Mouse (Mus musculus) embryonic facial prominence, embryonic 11.5 days (tissue): ENCODE measurements at regions not wholly inside any gene's neighbourhood (a gene's known extent, or its start where the extent isn't known, plus 50 kb on each side); places are given as distances from the start of the nearest gene placed in this dataset.

Experiments
- ATAC-seq: fragments of 200-750 bp; cut with Nextera tagmentation; replicated peaks from 2 replicates; pipeline ENCODE4 v1.8.0; 2017; ENCODE audit warnings: low read depth; ENCODE audit not compliant: insufficient number of reproducible peaks, low FRiP score, low TSS enrichment
- DNase-seq: peaks from one replicate; pipeline ENCODE4 v3.0.0-alpha.2; 2015; ENCODE audit warnings: low spot score
- H3K27ac ChIP-seq: fragments of 300-500 bp; sonication (generic); replicated peaks from 2 replicates; pipeline ENCODE4 v1.5.1; 2014; ENCODE audit warnings: mild to moderate bottlenecking, low read depth, low read length, control low read depth
- H3K27me3 ChIP-seq: fragments of 300-500 bp; sonication (generic); 2 replicates; pipeline ENCODE4 v1.6.1; 2014; ENCODE audit warnings: mild to moderate bottlenecking, low read length, moderate library complexity, mixed read lengths; ENCODE audit not compliant: control insufficient read depth, insufficient read depth
- H3K36me3 ChIP-seq: fragments of 300-500 bp; sonication (generic); replicated peaks from 2 replicates; pipeline ENCODE4 v1.6.1; 2014; ENCODE audit warnings: low read depth, mild to moderate bottlenecking, low read length, moderate library complexity, mixed read lengths; ENCODE audit not compliant: control insufficient read depth, insufficient read depth
- H3K4me1 ChIP-seq: fragments of 300-500 bp; sonication (generic); 2 replicates; pipeline ENCODE4 v1.6.1; 2014; ENCODE audit warnings: low read length, mixed read lengths; ENCODE audit not compliant: control insufficient read depth, insufficient read depth
- H3K4me2 ChIP-seq: fragments of 300-500 bp; sonication (generic); 2 replicates; pipeline ENCODE4 v1.6.1; 2014; ENCODE audit warnings: low read depth, mild to moderate bottlenecking, control low read depth, low read length, moderate library complexity
- H3K4me3 ChIP-seq: fragments of 300-500 bp; sonication (generic); 2 replicates; pipeline ENCODE4 v1.5.1; 2014; ENCODE audit warnings: low read depth, low read length, control low read depth
- H3K9ac ChIP-seq: fragments of 300-500 bp; sonication (generic); replicated peaks from 2 replicates; pipeline ENCODE4 v1.6.1; 2014; ENCODE audit warnings: mild to moderate bottlenecking, control low read depth, low read length
- H3K9me3 ChIP-seq: fragments of 300-500 bp; sonication (generic); replicated peaks from 2 replicates; pipeline ENCODE4 v1.6.1; 2016; ENCODE audit warnings: mild to moderate bottlenecking, low read length, inconsistent platforms, mixed read lengths; ENCODE audit not compliant: control insufficient read depth
- WGBS: fragments of 180-500 bp; shearing (Covaris S2); extraction: QIAGEN DNeasy Blood & Tissue Kit; methylation state at CpG from one replicate; pipeline ENCODE4 v1.1.7; 2014; 5-methylcytosine and 5-hydroxymethylcytosine counted together

DNA sequence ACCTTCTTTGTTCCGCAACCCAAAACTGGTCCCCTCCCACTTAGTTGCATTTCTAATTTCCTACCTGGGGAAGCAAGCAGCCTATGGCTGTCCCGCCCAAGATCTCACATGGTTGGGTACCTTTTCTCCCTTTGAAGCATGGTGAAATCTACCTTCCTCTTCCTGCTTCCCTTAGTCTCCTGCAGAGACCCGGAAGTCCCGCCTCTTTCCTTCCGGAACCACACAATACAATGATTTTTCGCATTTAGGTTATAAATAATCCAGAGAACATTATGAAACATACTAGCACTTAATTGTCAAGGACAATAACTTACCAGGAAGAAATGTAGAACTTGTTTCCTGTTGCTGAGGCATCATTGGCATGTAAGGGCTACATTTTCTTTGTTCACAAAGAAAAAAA is 58.8 kb downstream of the 1700009N14Rik start:
- H3K9me3 ChIP-seq: no peaks in the 10 kb centered on the region
- no peaks in the 10 kb centered on the region for H3K27me3 ChIP-seq
- WGBS: 93% methylated on average over 6 of the region's 6 CpGs
- H3K9ac ChIP-seq: no peak overlapping the region
- H3K4me1 ChIP-seq: no peaks in the 10 kb centered on the region
- ATAC-seq (no peak), DNase-seq (no peak)
- no peak overlapping the region for H3K4me3 ChIP-seq
- H3K27ac ChIP-seq: no peak overlapping the region
- no peaks in the 10 kb centered on the region for H3K36me3 ChIP-seq
- H3K4me2 ChIP-seq: no peak overlapping the region

DNA sequence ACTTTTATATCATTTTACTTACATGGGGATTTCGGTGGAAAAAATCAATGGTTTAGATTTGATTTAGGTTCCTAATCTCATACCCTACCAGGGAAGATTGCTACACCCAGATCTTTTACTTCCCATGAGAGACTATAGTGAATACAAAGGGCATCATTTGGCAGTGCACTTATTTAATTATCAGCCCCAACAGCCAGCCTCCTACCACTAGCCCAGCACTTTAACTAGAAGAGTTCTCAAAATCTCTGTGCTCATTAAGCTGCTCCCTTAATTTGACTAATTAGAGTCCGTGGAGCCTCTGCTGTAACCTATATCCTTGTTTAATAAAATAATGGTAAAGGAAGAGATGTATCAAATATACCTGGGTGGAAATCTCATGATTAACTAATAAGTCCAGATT is 77.4 kb downstream of the 1700009N14Rik start:
- no peaks in the 10 kb centered on the region for H3K9me3 ChIP-seq
- no peak overlapping the region for H3K9ac ChIP-seq
- no peaks in the 10 kb centered on the region for H3K36me3 ChIP-seq
- H3K27me3 ChIP-seq: no peaks in the 10 kb centered on the region
- H3K27ac ChIP-seq: no peak overlapping the region
- H3K4me2 ChIP-seq: no peak overlapping the region
- 62% methylated on average over 2 of the region's 2 CpGs for WGBS
- H3K4me3 ChIP-seq: no peak overlapping the region
- ATAC-seq (no peak), DNase-seq (no peak)
- H3K4me1 ChIP-seq: no peaks in the 10 kb centered on the region

DNA sequence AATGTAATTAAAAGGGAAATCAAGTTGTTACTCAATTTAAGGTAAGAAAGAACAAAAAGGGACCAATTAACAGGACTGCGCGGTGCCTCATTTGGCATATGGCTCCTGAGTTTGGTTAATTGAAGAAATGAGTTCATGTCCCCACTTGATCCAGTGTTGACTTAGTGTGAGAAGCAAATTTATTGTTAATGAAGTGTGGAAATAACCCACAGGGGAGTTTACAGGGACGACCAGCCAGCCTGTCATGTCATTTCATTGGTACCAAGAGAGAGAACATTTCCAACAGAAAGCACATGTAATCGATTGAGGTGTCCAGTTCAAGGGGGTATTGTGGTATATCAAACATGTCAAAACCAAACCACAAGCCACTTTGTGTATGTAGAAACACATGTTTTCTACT is 78.6 kb downstream of the 1700009N14Rik start:
- Histone ChIP-seq H3K4me3 (no peak overlapping the region), H3K36me3 (no peaks in the 10 kb centered on the region), H3K9me3 (no peaks in the 10 kb centered on the region), H3K4me2 (no peak overlapping the region), H3K4me1 (no peaks in the 10 kb centered on the region), H3K27ac (no peak overlapping the region), H3K27me3 (no peaks in the 10 kb centered on the region), H3K9ac (no peak overlapping the region)
- WGBS: 72% methylated on average over 4 of the region's 4 CpGs
- ATAC-seq (no peak), DNase-seq (no peak)

DNA sequence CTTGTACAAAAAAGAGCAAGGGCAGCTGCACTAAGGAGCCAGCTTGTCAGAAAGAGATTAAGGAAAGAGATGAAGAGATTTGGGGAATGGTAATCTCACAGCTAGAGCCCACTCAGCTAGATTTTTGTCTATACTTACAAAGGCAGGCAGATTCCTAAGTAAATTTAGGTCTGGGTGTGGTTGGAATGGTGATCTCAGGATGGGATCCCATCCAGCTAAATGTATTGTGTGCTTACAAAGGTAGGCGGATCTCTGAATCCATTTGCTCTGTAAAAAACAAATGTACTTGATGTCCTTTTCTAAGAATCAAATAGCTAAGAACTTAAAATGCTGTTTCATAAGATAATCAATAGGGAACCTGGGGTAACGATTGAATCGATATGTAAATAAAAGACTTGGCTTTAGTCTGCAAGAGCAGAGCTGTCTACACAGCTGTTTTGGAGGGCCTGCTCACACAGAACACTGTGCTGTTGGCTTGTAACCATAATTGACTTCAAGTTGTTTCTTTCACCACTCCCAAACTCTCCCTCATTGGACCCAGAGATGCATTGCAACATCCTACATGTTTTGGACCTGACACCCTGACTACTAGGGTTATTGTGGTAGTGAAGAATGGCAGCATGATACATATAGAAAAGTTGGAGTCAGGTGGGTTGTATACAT is 106.1 kb downstream of the 1700009N14Rik start:
- Histone ChIP-seq H3K4me1 (no peaks in the 10 kb centered on the region), H3K4me3 (no peak overlapping the region), H3K36me3 (no peaks in the 10 kb centered on the region), H3K9ac (no peak overlapping the region), H3K27ac (no peak overlapping the region), H3K9me3 (no peaks in the 10 kb centered on the region), H3K4me2 (no peak overlapping the region), H3K27me3 (no peaks in the 10 kb centered on the region)
- no peak for DNase-seq
- no peak for ATAC-seq
- 88% methylated on average over 3 of the region's 3 CpGs for WGBS

DNA sequence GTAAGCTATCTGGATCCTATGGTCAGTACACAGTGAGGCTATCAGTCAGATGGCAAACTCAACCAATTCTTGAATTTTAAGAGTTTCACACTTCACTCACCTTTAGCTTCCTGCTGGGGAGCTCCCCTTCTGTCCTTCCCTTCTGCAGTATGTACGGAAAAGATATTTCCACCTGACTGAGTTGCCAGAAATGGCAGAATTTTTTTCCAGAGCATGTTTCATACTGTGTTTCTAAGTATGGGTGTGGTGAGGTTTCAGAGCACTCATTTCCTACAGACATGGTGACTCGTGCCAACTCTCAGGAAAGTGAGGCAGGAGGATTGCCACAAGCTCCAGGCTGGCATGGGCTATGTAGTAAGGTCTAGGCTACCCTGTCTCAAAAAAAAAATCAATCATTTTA is 147.3 kb downstream of the 1700009N14Rik start:
- 87% methylated on average over 2 of the region's 2 CpGs for WGBS
- no peak overlapping the region for H3K4me3 ChIP-seq
- H3K9ac ChIP-seq: no peak overlapping the region
- no peaks in the 10 kb centered on the region for H3K27me3 ChIP-seq
- H3K36me3 ChIP-seq: no peaks in the 10 kb centered on the region
- H3K4me2 ChIP-seq: no peak overlapping the region
- no peak overlapping the region for H3K27ac ChIP-seq
- no peaks in the 10 kb centered on the region for H3K9me3 ChIP-seq
- no peaks in the 10 kb centered on the region for H3K4me1 ChIP-seq
- DNase-seq (no peak), ATAC-seq (no peak)

DNA sequence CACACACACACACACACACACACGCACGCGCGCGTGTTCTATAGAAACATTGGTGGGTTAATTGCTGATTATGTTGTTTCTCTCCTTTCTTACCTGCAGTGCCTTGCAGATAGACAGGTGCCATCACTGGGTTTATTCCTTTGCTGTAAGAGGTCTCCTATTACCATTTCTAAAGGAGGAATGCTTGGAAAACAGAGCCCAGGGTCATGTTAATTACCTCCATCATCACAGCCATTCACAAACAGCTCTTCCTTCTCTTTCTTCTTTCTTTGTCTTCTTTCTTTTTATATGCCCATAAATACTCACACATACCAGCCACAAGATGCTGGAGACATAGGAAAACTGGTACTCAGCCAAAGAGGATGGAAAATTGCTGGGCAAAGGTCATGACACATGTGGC is 155.0 kb downstream of the 1700009N14Rik start:
- Histone ChIP-seq H3K9ac (no peak overlapping the region), H3K4me1 (no peaks in the 10 kb centered on the region), H3K36me3 (no peaks in the 10 kb centered on the region), H3K4me3 (no peak overlapping the region), H3K9me3 (no peaks in the 10 kb centered on the region), H3K27ac (no peak overlapping the region), H3K4me2 (no peak overlapping the region), H3K27me3 (no peaks in the 10 kb centered on the region)
- ATAC-seq (no peak), DNase-seq (no peak)
- WGBS: 98% methylated on average over 5 of the region's 5 CpGs

DNA sequence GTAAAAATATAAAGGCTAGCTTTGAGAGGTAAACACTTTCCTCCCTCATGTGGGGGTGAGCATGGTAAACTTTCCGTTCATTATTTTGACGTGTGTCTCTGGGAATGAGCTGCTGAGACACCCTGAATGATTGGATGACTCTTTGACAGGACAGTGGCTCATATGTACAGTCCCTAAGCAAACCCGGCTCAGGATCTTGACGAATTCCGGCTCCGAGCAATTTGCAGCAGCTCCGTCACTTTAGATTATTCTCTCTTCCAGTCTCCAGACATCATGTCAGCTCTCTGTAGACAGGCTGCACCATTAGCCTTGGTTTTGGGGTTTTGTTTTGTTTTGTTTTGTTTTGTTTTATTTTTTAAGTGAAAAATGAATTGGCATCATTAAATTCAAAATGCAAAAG is 194.0 kb downstream of the 1700009N14Rik start:
- Histone ChIP-seq H3K27me3 (no peaks in the 10 kb centered on the region), H3K36me3 (no peaks in the 10 kb centered on the region), H3K9me3 (no peaks in the 10 kb centered on the region), H3K4me3 (no peak overlapping the region), H3K9ac (no peak overlapping the region), H3K27ac (no peak overlapping the region), H3K4me1 (no peaks in the 10 kb centered on the region), H3K4me2 (no peak overlapping the region)
- WGBS: 67% methylated on average over 7 of the region's 7 CpGs
- DNase-seq: no peak
- no peak for ATAC-seq

DNA sequence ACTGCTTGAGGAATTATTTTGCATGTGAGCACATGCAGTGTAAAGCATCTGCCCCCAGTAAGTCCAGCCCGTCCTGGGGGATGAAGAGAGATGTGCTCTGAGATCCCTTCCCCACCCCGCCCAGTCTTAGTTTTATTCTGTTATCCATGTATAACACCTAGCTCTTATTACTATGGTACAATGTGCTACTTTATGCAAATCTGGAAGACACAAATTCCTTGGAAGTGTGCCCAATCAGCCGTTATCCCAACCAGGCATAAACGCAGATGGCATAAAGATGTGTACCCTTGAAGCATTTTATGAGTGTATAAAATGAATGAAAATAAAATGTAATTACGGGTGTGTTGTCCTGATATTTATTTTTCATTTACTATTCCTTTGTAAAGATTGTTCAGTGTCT is 194.8 kb downstream of the 1700009N14Rik start:
- Histone ChIP-seq H3K27ac (no peak overlapping the region), H3K27me3 (no peaks in the 10 kb centered on the region), H3K4me2 (no peak overlapping the region), H3K9ac (no peak overlapping the region), H3K4me1 (no peaks in the 10 kb centered on the region), H3K36me3 (no peaks in the 10 kb centered on the region), H3K4me3 (no peak overlapping the region), H3K9me3 (no peaks in the 10 kb centered on the region)
- ATAC-seq (no peak), DNase-seq (no peak)
- 79% methylated on average over 5 of the region's 5 CpGs for WGBS
